Comparison of ENCODE assay signal across 14 mouse cellular contexts in the genomic region with DNA sequence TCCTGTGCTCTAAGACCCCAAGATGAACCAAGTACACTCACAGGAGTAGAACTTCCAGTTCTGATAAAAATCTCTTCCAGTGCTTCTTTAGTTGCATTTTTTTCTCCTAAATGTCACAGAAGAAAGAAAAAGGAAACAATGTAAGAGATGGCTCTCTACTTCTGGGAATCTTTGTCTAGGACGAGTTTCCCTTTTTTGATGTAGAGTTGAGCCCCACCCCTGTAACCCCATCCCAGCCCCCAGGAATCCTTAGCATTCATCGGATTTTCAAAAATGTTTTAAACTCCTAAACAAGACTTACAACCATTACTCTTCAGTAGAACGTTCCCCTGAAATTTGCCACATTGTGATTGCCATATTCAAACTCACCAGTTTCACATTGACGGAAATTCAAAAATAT.
"Had no signal": no experiment of that assay in that cellular context is flagged by ENCODE, and none has a peak within 500 bp of the region (broad histone marks: within the 10 kb centered on the region; RNA-seq: fewer than 3 reads in every experiment).

No protein-coding gene starts in this region.

- H3K27me3 ChIP-seq: lung, embryonic 15.5 days; megakaryocyte, embryonic 14.5 days; midbrain, embryonic 13.5 days; midbrain, embryonic 15.5 days; neural tube, embryonic 12.5 days; stomach, embryonic 15.5 days had no signal

- DNase-seq: liver, postnatal 0 days; lung, adult 2 months; lung, postnatal 14 days; lung, postnatal 36 days; right cerebral cortex, postnatal 14 days; thymus, adult 2 months; thymus, postnatal 25 days; thymus, postnatal 4 days had no signal

- H3K4me1 ChIP-seq: midbrain, embryonic 15.5 days; neural tube, embryonic 12.5 days; stomach, embryonic 15.5 days had no signal

- H3K36me3 ChIP-seq: lung, embryonic 15.5 days; midbrain, embryonic 13.5 days; midbrain, embryonic 15.5 days; neural tube, embryonic 12.5 days; stomach, embryonic 15.5 days had no signal

- H3K9me3 ChIP-seq: lung, embryonic 15.5 days; midbrain, embryonic 13.5 days; midbrain, embryonic 15.5 days; neural tube, embryonic 12.5 days; stomach, embryonic 15.5 days had no signal

- H3K4me3 ChIP-seq: lung, embryonic 15.5 days; megakaryocyte, embryonic 14.5 days; midbrain, embryonic 13.5 days; midbrain, embryonic 15.5 days; neural tube, embryonic 12.5 days; stomach, embryonic 15.5 days had no signal
